Mouse (Mus musculus) midbrain, postnatal 0 days (tissue): Measurements from ENCODE around the gene Ift74. TPM values are rescaled to one million over a fixed set of nuclear protein-coding genes. Genes with fewer than 3 reads are reported as not detected.
"Not testable (repeated sequence)": the region's sequence is repeated elsewhere in the genome, so short reads cannot be mapped to it uniquely, and the experiment has no call there.

Experiments used
- ATAC-seq: fragments of 200-750 bp; cut with Nextera tagmentation; 2 replicates; pipeline ENCODE4 v1.8.0; 2017; ENCODE audit warnings: moderate number of reproducible peaks, mild to moderate bottlenecking, moderate TSS enrichment, moderate library complexity; ENCODE audit not compliant: low FRiP score
- DNase-seq: peaks from one replicate; pipeline ENCODE4 v3.0.0-alpha.2; 2015; ENCODE audit warnings: low spot score
- H3K27ac ChIP-seq: fragments of 300-500 bp; sonication (generic); 2 replicates; pipeline ENCODE4 v1.5.1; 2014; ENCODE audit warnings: low read depth, mild to moderate bottlenecking, low read length, mixed read lengths
- H3K27me3 ChIP-seq: fragments of 300-500 bp; sonication (generic); 2 replicates; pipeline ENCODE4 v1.6.1; 2014; ENCODE audit warnings: low read length, control low read depth, mixed read lengths; ENCODE audit not compliant: insufficient read depth
- H3K36me3 ChIP-seq: fragments of 300-500 bp; sonication (generic); 2 replicates; pipeline ENCODE4 v1.6.1; 2014; ENCODE audit warnings: low read length, control low read depth, mixed read lengths; ENCODE audit not compliant: insufficient read depth
- H3K4me1 ChIP-seq: fragments of 300-500 bp; sonication (generic); 2 replicates; pipeline ENCODE4 v1.6.1; 2014; ENCODE audit warnings: mild to moderate bottlenecking, control low read depth, antibody characterized with exemption, low read length, mixed read lengths; ENCODE audit not compliant: insufficient read depth
- H3K4me2 ChIP-seq: fragments of 300-500 bp; sonication (generic); 2 replicates; pipeline ENCODE4 v1.6.1; 2014; ENCODE audit warnings: low read depth, mild to moderate bottlenecking, low read length, mixed read lengths; ENCODE audit not compliant: poor library complexity, severe bottlenecking
- H3K4me3 ChIP-seq: fragments of 300-500 bp; sonication (generic); 2 replicates; pipeline ENCODE4 v1.5.1; 2014; ENCODE audit warnings: low read depth, mild to moderate bottlenecking, low read length, moderate library complexity
- H3K9ac ChIP-seq: fragments of 300-500 bp; sonication (generic); replicated peaks from 2 replicates; pipeline ENCODE4 v1.6.1; 2014; ENCODE audit warnings: mild to moderate bottlenecking, low read length, moderate library complexity, mixed read lengths; ENCODE audit not compliant: poor library complexity, severe bottlenecking
- H3K9me3 ChIP-seq: fragments of 300-500 bp; sonication (generic); 2 replicates; pipeline ENCODE4 v1.6.1; 2016; ENCODE audit warnings: low read length, control low read depth
- CTCF ChIP-seq: IDR thresholded peaks from 2 replicates; pipeline ENCODE4 v1.5.1; 2016; ENCODE audit warnings: antibody characterized with exemption, mild to moderate bottlenecking
- WGBS: fragments of 180-500 bp; shearing (Covaris S2); extraction: QIAGEN DNeasy Blood & Tissue Kit; methylation state at CpG from one replicate; pipeline ENCODE4 v1.1.7; 2014; 5-methylcytosine and 5-hydroxymethylcytosine counted together
- polyA plus RNA-seq: library from polyadenylated mRNA; unstranded; fragments of >200 nt; fragmentation: Nextera tagmentation; extraction: Ambion mirVana; gene quantifications from 2 replicates; pipeline ENCODE4 v1.2.1, GENCODE M21; 2015
- total RNA-seq: library from RNA; depleted of rRNA; stranded (reverse); fragments of >200 nt; gene quantifications from 2 replicates; pipeline ENCODE4 v1.2.3, GENCODE M21; 2014

Ift74 gene
- total and polyA plus RNA-seq, 2 experiments from 2014 or later: 9.2 to 27.3 TPM

- no peak overlapping the region for H3K4me3 ChIP-seq
Observed at GRCm38 (mm10) chr4:94643141-94643540, 28.9 kb downstream of the Ift74 start.

GRCm38 (mm10) chr4:94649920-94650319 lies 35.6 kb downstream of the Ift74 start, which contains the start of gene Lrrc19:
Gene Lrrc19 (minus strand): TSS chr4:94650144.
- TF ChIP-seq CTCF: no peak
- Histone ChIP-seq H3K4me1 (no peaks in the 10 kb centered on the region), H3K36me3 (no peaks in the 10 kb centered on the region), H3K27ac (no peak within 1 kb of the TSS), H3K9ac (no peak within 1 kb of the TSS), H3K4me3 (no peak within 1 kb of the TSS), H3K27me3 (no peaks in the 10 kb centered on the region), H3K9me3 (no peaks in the 10 kb centered on the region), H3K4me2 (no peak within 1 kb of the TSS)
- 93% methylated on average over 3 of the region's 3 CpGs for WGBS
- DNase-seq: no peak
- ATAC-seq: no peak

More at GRCm38 (mm10) chr4:94643141-94643540, 28.9 kb downstream of the Ift74 start:
- Histone ChIP-seq H3K27ac (no peak overlapping the region), H3K9ac (no peak overlapping the region), H3K36me3 (no peaks in the 10 kb centered on the region), H3K4me2 (no peak overlapping the region), H3K27me3 (no peaks in the 10 kb centered on the region), H3K4me1 (no peaks in the 10 kb centered on the region), H3K9me3 (no peaks in the 10 kb centered on the region)
- no peak for DNase-seq
- TF ChIP-seq CTCF: no peak
- 99% methylated on average over 2 of the region's 2 CpGs for WGBS
- ATAC-seq: no peak

GRCm38 (mm10) chr4:94650426-94651175 lies 36.3 kb downstream of the Ift74 start:
- not testable (repeated sequence) for H3K4me2 ChIP-seq, H3K36me3 ChIP-seq, H3K4me3 ChIP-seq, DNase-seq, H3K4me1 ChIP-seq, ATAC-seq, H3K27me3 ChIP-seq, H3K9ac ChIP-seq, H3K9me3 ChIP-seq, H3K27ac ChIP-seq
- 92% methylated on average over 5 of the region's 5 CpGs for WGBS

GRCm38 (mm10) chr4:94669718-94670117 lies 55.4 kb downstream of the Ift74 start:
- 42% methylated on average over 1 of the region's 1 CpGs for WGBS
- TF ChIP-seq CTCF: peak; percentile 81
- Histone ChIP-seq H3K27me3 (no peaks in the 10 kb centered on the region), H3K4me3 (no peak overlapping the region), H3K9ac (no peak overlapping the region), H3K4me1 (no peaks in the 10 kb centered on the region), H3K27ac (no peak overlapping the region), H3K9me3 (no peaks in the 10 kb centered on the region), H3K4me2 (no peak overlapping the region), H3K36me3 (no peaks in the 10 kb centered on the region)
- ATAC-seq (peak; percentile 63; the same call in 1 of the 2 replicates), DNase-seq (peak; percentile 52)

- Histone ChIP-seq H3K36me3 (0 out of 2 replicates have a peak, but pooled peaks cover 4% of the 10 kb centered on the region), H3K9ac (no peak overlapping the region), H3K4me2 (no peak overlapping the region), H3K27ac (no peak overlapping the region), H3K9me3 (no peaks in the 10 kb centered on the region), H3K27me3 (no peaks in the 10 kb centered on the region), H3K4me3 (no peak overlapping the region), H3K4me1 (no peaks in the 10 kb centered on the region)
- no peak for ATAC-seq
- 95% methylated on average over 2 of the region's 2 CpGs for WGBS
- no peak for TF ChIP-seq CTCF
- no peak for DNase-seq
Observed at GRCm38 (mm10) chr4:94680662-94681061, 66.4 kb downstream of the Ift74 start.

GRCm38 (mm10) chr4:94681181-94681580 lies 66.9 kb downstream of the Ift74 start:
- 0 out of 2 replicates have a peak, but pooled peaks cover 4% of the 10 kb centered on the region for H3K36me3 ChIP-seq
- ATAC-seq: no peak
- H3K27ac ChIP-seq: no peak overlapping the region
- H3K4me3 ChIP-seq: no peak overlapping the region
- H3K4me1 ChIP-seq: no peaks in the 10 kb centered on the region
- H3K9me3 ChIP-seq: no peaks in the 10 kb centered on the region
- DNase-seq: no peak
- H3K4me2 ChIP-seq: no peak overlapping the region
- H3K9ac ChIP-seq: no peak overlapping the region
- no peaks in the 10 kb centered on the region for H3K27me3 ChIP-seq
- no peak for TF ChIP-seq CTCF
- 93% methylated on average over 2 of the region's 2 CpGs for WGBS
